Mouse (Mus musculus) adrenal gland, postnatal 36 days (tissue): Measurements from ENCODE around the gene Dscaml1. TPM values are rescaled to one million over a fixed set of nuclear protein-coding genes. Genes with fewer than 3 reads are reported as not detected.

ENCODE experiments used
- DNase-seq, 2 experiments: peaks; one replicate each; pipeline ENCODE4 v3.0.0; 2021; ENCODE audit warnings: mixed read lengths in 1 of 2
- total RNA-seq, 2 experiments: library from RNA; stranded (reverse); gene quantifications; 2 replicates each; pipeline ENCODE4 v1.2.3; 2021

Dscaml1 gene
- total RNA-seq, 2 experiments from 2014 or later, result 0.50 to 1.4 TPM

- no peak for DNase-seq
These were observed 84.5 kb downstream of the Dscaml1 start for GRCm38 (mm10) chr9:45510806-45511546.

- no peak for DNase-seq
These were observed 91.7 kb downstream of the Dscaml1 start for GRCm38 (mm10) chr9:45517993-45518705.

DNA sequence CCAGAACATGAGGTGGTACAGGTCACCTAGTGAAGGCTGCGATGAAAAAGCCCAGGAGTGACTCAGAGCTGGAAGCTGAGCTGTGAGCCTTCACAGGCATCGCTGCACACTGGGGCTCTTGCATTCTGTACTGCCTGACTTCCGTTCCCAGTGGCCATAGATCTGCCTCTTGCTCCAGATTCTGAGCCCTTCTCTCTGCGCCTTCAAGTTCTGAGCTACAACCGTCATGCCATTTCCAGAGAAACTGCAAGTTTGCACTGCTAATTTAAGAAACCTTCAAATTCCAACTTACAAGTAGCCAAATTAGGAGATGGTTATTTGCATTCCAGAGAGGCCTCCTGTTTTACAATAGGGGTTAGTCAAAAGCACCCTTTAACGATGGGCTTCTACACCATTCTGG is 93.4 kb downstream of the Dscaml1 start:
- DNase-seq, result no peak

- no peak for DNase-seq
These were observed 96.4 kb downstream of the Dscaml1 start for GRCm38 (mm10) chr9:45522866-45523265.

DNA sequence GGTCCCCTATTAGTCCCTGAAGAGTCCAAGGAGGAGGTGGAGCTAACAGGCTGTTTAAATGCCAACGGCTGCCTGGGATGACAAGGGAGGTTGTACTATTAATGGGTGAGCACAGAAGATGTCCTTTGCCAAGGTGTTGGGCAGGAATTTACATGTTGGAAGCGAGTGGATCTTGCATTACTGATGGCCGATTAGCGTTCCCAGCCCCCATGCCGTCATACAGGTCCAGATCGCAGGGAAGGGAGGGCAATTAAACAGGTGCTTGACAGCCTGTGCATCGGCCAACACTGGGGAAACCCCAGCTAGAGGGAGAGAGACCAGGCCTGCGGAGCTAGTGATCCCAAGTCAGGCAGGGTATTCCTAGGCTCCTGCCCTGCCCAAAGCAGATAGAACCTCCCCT is 98.1 kb downstream of the Dscaml1 start:
- DNase-seq, result no peak

GRCm38 (mm10) chr9:45533253-45533652 is 106.8 kb downstream of the Dscaml1 start:
- DNase-seq, result no peak

DNA sequence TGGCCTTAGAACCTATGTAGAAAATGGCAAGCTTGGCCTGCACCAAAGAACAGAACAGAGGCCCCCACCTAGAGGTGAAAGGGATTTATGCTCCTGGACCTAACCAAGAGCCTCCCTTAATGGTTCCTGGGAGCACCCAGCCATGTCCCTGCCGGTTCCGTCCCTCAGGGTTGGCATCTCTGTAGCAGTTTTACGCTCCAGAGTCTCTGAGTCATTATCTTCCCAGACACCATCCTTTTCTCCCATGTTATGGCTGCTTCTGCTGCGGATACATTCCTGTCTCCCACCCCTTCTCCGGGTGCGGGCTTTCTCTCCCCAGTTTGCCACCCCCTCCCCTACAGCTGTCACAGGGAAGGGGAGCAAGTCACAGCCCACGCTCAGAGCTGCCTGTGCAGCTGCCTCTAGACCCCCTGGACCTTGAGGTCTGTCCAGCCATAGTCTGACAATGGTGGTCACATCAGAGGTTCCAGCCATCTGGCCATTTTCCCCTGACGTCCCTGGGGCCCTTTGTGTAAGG is 108.1 kb downstream of the Dscaml1 start:
- no peak for DNase-seq

DNA sequence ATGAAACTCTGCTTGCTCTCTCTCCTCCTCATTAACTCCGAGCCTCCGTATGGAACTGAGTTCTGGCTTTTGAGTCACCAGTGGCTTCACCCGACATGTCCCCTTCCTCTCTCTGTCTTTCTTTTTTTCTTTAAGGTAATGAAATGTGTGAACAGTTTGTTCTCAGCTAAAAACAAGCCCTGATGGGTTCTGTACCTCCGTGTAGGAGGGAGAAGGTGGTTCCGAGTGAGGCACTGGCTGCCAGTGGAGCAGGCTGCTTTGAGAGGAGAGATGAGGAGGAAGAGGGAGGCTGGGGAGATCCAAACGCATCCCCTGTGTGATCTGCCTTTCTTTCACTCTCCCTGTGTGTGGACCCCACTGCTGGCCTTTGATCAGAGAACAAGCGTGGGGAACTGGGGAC is 111.2 kb downstream of the Dscaml1 start:
- DNase-seq, result no peak

GRCm38 (mm10) chr9:45539265-45540044 is 113.0 kb downstream of the Dscaml1 start:
- DNase-seq, result no peak

DNA sequence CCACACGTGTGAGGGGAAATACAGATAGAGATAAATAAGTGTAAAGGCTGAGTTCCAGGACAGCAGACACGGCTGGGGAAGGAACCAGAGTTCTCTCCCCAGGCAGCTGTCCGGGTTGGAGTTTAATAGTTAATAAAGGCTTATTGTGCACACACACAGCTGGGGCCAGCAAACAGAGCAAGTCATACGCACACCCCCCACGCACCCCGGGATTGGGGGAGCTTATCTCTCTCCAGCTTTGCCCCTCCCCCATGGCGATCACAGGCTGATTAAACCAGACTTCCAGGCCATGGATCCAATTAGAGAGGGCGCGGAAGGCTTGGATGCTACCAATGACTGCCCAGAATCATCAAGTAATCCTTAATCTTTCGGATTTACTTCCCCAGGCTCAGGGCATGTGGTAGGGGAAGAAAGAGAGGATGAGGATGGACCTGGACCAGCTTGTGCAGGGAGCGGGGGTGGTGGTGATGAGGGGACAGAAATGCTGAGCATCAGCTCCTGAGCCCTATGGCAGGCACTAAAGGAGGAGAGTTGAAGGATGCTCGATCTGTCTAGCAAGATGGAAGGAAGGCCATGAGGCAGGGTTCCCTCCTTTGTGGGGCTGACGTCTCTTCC is 119.7 kb downstream of the Dscaml1 start:
- no peak for DNase-seq

DNA sequence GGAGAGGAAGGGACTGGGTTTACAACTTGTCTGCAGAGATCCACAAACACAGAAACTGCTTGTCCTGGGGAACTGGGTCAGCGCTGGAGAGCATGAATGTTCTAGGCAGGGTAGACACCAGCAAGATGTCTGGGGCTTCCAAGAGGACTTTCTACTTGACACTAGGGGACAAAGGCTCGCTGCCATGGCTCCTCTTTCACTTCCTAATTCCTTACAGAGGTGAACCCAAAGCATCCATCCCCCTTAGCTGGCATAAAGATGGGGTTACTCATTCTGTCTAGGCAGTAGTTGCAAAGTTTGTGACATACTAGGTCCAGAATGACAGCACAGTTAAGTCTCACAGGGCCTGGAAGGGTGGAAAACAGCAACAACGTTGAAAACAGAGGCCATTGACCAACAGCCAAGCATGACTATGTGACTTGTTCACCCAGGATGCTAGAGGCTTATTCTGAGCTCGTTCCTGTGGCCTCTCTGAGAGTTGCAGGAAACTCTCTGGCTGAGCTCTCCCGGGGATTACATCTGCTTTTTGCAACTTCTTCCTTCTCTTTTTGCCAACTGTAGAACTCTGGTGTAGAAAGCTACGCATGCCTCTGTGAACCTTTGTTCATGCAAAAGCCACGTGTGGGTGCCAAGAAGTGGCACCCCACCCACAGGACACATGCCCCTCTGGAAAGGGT is 120.6 kb downstream of the Dscaml1 start:
- DNase-seq, result no peak

DNA sequence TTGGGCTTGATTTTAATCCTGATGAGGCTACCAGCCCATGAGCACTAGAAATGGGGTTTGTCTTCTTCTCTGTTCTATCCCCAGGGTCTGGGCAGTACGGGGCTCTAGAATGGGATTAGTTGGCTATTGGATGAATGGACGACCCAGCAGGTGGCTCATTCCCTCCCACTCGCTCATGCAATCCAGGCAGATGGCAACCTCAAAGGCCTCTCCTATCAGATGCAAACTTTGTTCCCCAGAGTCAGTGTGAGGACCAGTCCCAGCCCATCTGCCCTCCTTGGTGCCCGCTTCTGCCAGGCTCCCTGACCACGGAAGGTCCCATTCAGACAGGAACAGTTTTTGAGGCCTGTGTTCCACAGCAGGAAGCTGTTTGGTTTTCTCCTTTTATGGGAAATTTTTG is 123.4 kb downstream of the Dscaml1 start:
- no peak for DNase-seq

GRCm38 (mm10) chr9:45550210-45550609 is 123.8 kb downstream of the Dscaml1 start:
- DNase-seq, result no peak

DNA sequence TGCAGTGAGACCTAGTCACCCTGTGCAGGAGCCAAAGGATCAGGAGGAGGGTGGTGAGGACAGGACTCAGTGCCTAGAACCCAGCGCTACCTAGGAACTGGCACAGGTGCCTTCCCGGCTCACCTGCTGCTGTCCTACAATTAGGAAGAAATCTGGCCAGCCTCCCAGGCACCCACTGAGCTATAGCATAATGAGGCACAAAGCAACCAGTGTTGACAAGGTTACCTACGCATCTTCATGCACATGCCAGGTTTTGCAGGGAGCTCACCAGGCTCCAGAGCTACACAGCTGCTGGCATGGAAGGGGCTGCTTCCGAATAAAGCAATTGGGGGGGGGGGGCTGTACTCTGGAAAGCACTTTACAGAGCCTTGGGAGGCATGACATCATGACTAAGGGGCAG is 124.2 kb downstream of the Dscaml1 start:
- no peak for DNase-seq

- DNase-seq, result peak in 1 of 2 experiments; percentile 5
These were observed 128.8 kb downstream of the Dscaml1 start for GRCm38 (mm10) chr9:45555036-45555826.

DNA sequence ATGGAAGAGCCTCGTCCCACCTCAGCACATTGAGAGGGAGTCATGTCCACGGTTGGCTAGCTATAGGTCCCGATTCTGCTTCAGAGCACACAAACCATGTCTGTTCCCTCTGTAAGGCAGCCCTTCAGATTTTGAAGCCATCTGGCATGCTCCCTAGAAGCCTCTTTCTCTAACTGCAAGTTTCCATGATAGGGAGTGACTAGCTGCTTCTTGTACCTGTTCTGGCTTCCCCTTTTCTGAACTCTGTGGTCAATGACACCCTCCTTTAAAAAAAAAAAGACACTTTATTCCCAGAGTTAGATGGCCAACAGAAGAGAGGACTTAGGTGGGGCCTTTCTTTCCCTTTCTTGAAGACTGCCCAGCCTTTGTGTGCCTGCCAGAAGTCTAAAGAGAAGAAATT is 130.5 kb downstream of the Dscaml1 start:
- no peak for DNase-seq

DNA sequence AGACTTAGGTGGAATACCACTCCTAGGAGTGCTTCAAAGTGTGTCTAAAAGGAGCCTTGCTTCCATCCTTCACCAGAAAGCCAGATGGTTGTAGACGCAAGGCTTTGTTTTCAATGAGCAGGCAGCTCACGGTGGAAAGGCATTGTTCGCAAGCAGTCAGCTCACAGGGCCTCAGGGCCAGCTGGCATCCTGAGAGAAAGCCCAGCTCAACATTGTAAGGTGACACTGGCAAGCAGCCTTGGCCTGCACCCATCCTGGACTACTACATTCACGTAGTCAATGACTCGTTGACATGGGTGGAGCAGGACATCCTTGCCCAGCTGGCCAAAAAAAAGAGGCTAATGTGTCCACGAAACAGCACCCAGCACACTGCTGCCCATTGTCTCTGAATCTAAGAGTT is 134.6 kb downstream of the Dscaml1 start:
- no peak for DNase-seq

- DNase-seq, result no peak
These were observed 140.6 kb downstream of the Dscaml1 start for GRCm38 (mm10) chr9:45566843-45567578.

DNA sequence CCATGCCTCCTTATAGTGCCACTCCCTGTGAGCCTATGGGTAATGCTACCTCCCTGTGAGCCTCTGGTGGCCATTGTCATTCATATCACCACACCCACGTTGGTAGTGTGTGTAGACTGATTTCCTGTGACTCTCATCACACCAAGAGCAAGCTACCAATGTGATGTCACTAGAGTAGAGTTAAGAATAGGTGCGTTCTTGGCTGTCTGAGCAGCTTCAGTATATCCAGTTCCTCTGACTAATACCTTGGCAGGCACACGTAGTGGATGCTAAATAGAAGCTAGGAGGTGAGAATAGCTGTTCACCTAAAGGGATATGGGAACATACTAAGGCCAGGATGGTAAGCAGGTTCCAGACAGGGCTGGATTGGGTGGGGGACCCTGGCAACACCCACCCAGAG is 143.3 kb downstream of the Dscaml1 start:
- no peak for DNase-seq

GRCm38 (mm10) chr9:45570346-45570745 is 143.9 kb downstream of the Dscaml1 start:
- DNase-seq, result no peak
